Mouse (Mus musculus): ENCODE data around the gene Brip1. TPM values are rescaled to one million over a fixed set of nuclear protein-coding genes. Genes with fewer than 3 reads are reported as not detected.

The Brip1 gene
- polyA plus RNA-seq, 1 experiment, result 0.67 TPM

GRCm38 (mm10) chr11:86032910-86033309 lies 168.1 kb downstream of the Brip1 start:
- TF ChIP-seq CTCF (conservative IDR thresholded peaks at IDR 0.05; ENCODE audit: insufficient read depth, insufficient read length, low read depth, low read length) (no peak), POLR2A (IDR thresholded peaks at IDR 0.05; ENCODE audit: low read depth, low read length) (no peak)
- Histone ChIP-seq H3K27ac (ENCODE audit: insufficient read depth, low read depth, low read length) (no peak overlapping the region), H3K27me3 (replicated peaks; ENCODE audit: control insufficient read depth, insufficient read depth, low read length) (no peaks in the 10 kb centered on the region), H3K4me3 (ENCODE audit: insufficient read depth, low read depth, low read length) (no peak overlapping the region), H3K4me1 (ENCODE audit: control insufficient read depth, insufficient read depth, low read length) (no peaks in the 10 kb centered on the region), H3K36me3 (ENCODE audit: control insufficient read depth, insufficient read depth, low read length) (no peaks in the 10 kb centered on the region)
- 57% methylated on average over 4 of the region's 4 CpGs for WGBS
- no peak for DNase-seq

- Histone ChIP-seq H3K4me3 (ENCODE audit: insufficient read depth, low read depth, low read length) (no peak overlapping the region), H3K27me3 (replicated peaks; ENCODE audit: control insufficient read depth, insufficient read depth, low read length) (no peaks in the 10 kb centered on the region), H3K36me3 (ENCODE audit: control insufficient read depth, insufficient read depth, low read length) (no peaks in the 10 kb centered on the region), H3K27ac (ENCODE audit: insufficient read depth, low read depth, low read length) (no peak overlapping the region), H3K4me1 (ENCODE audit: control insufficient read depth, insufficient read depth, low read length) (no peaks in the 10 kb centered on the region)
- no peak for DNase-seq
- WGBS, result 37% methylated on average over 5 of the region's 5 CpGs
- TF ChIP-seq CTCF (conservative IDR thresholded peaks at IDR 0.05; ENCODE audit: insufficient read depth, insufficient read length, low read depth, low read length) (no peak), POLR2A (IDR thresholded peaks at IDR 0.05; ENCODE audit: low read depth, low read length) (no peak)
Observed at GRCm38 (mm10) chr11:86028034-86028433, 173.0 kb downstream of the Brip1 start.

GRCm38 (mm10) chr11:86026556-86027194 lies 174.3 kb downstream of the Brip1 start:
- no peak overlapping the region for H3K27ac ChIP-seq (ENCODE audit: insufficient read depth, low read depth, low read length)
- no peak overlapping the region for H3K4me3 ChIP-seq (ENCODE audit: insufficient read depth, low read depth, low read length)
- no peak for DNase-seq
- H3K27me3 ChIP-seq (replicated peaks; ENCODE audit: control insufficient read depth, insufficient read depth, low read length), result no peaks in the 10 kb centered on the region
- H3K4me1 ChIP-seq (ENCODE audit: control insufficient read depth, insufficient read depth, low read length), result no peaks in the 10 kb centered on the region
- 54% methylated on average over 7 of the region's 7 CpGs for WGBS
- TF ChIP-seq CTCF (conservative IDR thresholded peaks at IDR 0.05; ENCODE audit: insufficient read depth, insufficient read length, low read depth, low read length), result no peak
- no peak for TF ChIP-seq POLR2A (IDR thresholded peaks at IDR 0.05; ENCODE audit: low read depth, low read length)
- no peaks in the 10 kb centered on the region for H3K36me3 ChIP-seq (ENCODE audit: control insufficient read depth, insufficient read depth, low read length)

- DNase-seq, result no peak
- Histone ChIP-seq H3K27ac (ENCODE audit: insufficient read depth, low read depth, low read length) (no peak overlapping the region), H3K4me3 (ENCODE audit: insufficient read depth, low read depth, low read length) (no peak overlapping the region), H3K4me1 (ENCODE audit: control insufficient read depth, insufficient read depth, low read length) (no peaks in the 10 kb centered on the region), H3K27me3 (replicated peaks; ENCODE audit: control insufficient read depth, insufficient read depth, low read length) (no peaks in the 10 kb centered on the region), H3K36me3 (ENCODE audit: control insufficient read depth, insufficient read depth, low read length) (no peaks in the 10 kb centered on the region)
- TF ChIP-seq POLR2A (IDR thresholded peaks at IDR 0.05; ENCODE audit: low read depth, low read length) (no peak), CTCF (conservative IDR thresholded peaks at IDR 0.05; ENCODE audit: insufficient read depth, insufficient read length, low read depth, low read length) (no peak)
- 67% methylated on average over 4 of the region's 4 CpGs for WGBS
Observed at GRCm38 (mm10) chr11:86022439-86022838, 178.6 kb downstream of the Brip1 start.

- H3K27me3 ChIP-seq (replicated peaks; ENCODE audit: control insufficient read depth, insufficient read depth, low read length), result 0 out of 2 replicates have a peak, but pooled peaks cover 3% of the 10 kb centered on the region
- H3K4me1 ChIP-seq (ENCODE audit: control insufficient read depth, insufficient read depth, low read length), result no peaks in the 10 kb centered on the region
- DNase-seq, result no peak
- WGBS, result 22% methylated on average over 1 of the region's 1 CpGs
- H3K4me3 ChIP-seq (ENCODE audit: insufficient read depth, low read depth, low read length), result no peak overlapping the region
- TF ChIP-seq POLR2A (IDR thresholded peaks at IDR 0.05; ENCODE audit: low read depth, low read length), result no peak
- no peak for TF ChIP-seq CTCF (conservative IDR thresholded peaks at IDR 0.05; ENCODE audit: insufficient read depth, insufficient read length, low read depth, low read length)
- no peak overlapping the region for H3K27ac ChIP-seq (ENCODE audit: insufficient read depth, low read depth, low read length)
- H3K36me3 ChIP-seq (ENCODE audit: control insufficient read depth, insufficient read depth, low read length), result no peaks in the 10 kb centered on the region
Observed at GRCm38 (mm10) chr11:86020033-86020432, 181.0 kb downstream of the Brip1 start.

GRCm38 (mm10) chr11:86016242-86016641 lies 184.8 kb downstream of the Brip1 start:
- 0 out of 2 replicates have a peak, but pooled peaks cover 3% of the 10 kb centered on the region for H3K27me3 ChIP-seq (replicated peaks; ENCODE audit: control insufficient read depth, insufficient read depth, low read length)
- 33% methylated on average over 11 of the region's 11 CpGs for WGBS
- H3K27ac ChIP-seq (ENCODE audit: insufficient read depth, low read depth, low read length), result no peak overlapping the region
- no peaks in the 10 kb centered on the region for H3K36me3 ChIP-seq (ENCODE audit: control insufficient read depth, insufficient read depth, low read length)
- no peak overlapping the region for H3K4me3 ChIP-seq (ENCODE audit: insufficient read depth, low read depth, low read length)
- TF ChIP-seq POLR2A (IDR thresholded peaks at IDR 0.05; ENCODE audit: low read depth, low read length), result no peak
- TF ChIP-seq CTCF (conservative IDR thresholded peaks at IDR 0.05; ENCODE audit: insufficient read depth, insufficient read length, low read depth, low read length), result no peak
- no peak for DNase-seq
- H3K4me1 ChIP-seq (ENCODE audit: control insufficient read depth, insufficient read depth, low read length), result no peaks in the 10 kb centered on the region

GRCm38 (mm10) chr11:86013087-86013486 lies 187.9 kb downstream of the Brip1 start:
- H3K4me3 ChIP-seq (ENCODE audit: insufficient read depth, low read depth, low read length), result no peak overlapping the region
- no peak overlapping the region for H3K27ac ChIP-seq (ENCODE audit: insufficient read depth, low read depth, low read length)
- H3K4me1 ChIP-seq (ENCODE audit: control insufficient read depth, insufficient read depth, low read length), result no peaks in the 10 kb centered on the region
- no peaks in the 10 kb centered on the region for H3K36me3 ChIP-seq (ENCODE audit: control insufficient read depth, insufficient read depth, low read length)
- 0 out of 2 replicates have a peak, but pooled peaks cover 3% of the 10 kb centered on the region for H3K27me3 ChIP-seq (replicated peaks; ENCODE audit: control insufficient read depth, insufficient read depth, low read length)
- TF ChIP-seq CTCF (conservative IDR thresholded peaks at IDR 0.05; ENCODE audit: insufficient read depth, insufficient read length, low read depth, low read length) (no peak), POLR2A (IDR thresholded peaks at IDR 0.05; ENCODE audit: low read depth, low read length) (no peak)
- WGBS, result 50% methylated on average over 2 of the region's 2 CpGs
- no peak for DNase-seq
